Mouse (Mus musculus): ENCODE data around the gene Irf2bp1. TPM values are rescaled to one million over a fixed set of nuclear protein-coding genes. Genes with fewer than 3 reads are reported as not detected.

Gene Irf2bp1
- polyA plus RNA-seq, 1 experiment, result 28.5 TPM

DNA sequence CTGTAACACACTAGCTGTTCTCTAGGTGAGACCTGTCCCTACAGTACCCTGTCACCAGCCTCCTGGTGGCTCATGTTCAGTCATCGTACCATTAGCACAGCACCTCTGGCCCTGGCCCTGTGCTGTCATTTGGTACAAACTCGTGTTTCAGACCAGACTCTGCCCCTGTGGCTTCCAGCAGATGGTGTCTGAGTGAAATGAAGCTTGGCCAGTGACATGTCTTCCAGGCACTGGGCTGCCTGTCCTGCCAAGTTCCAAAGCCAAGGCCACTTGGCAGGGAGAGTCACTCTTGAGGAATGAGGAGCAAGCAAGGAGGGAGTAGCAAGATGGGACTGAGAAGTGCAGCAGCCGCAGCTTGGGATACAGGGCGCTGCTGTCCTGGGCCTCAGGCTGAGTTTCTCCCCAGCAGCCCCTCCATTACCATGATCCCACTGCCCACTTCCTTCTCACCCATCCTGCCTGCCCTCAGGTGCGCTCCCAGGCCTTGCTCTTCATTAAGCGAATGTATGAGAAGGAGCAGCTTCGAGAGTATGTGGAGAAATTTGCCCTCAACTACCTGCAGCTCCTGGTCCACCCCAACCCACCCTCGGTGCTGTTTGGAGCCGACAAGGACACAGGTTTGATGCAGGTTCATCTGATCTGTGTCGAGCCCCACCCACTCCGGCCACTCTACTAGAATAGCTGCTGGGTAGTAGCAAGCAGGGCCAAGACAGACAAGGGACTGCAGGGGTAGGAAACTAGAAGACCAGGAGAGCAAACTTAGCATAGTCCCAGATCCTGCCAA, 42.6 kb downstream of the Irf2bp1 start:
- TF ChIP-seq CTCF (IDR thresholded peaks at IDR 0.05; ENCODE audit: extremely low read depth, insufficient read depth, low read length), result no peak
- no peak for TF ChIP-seq POLR2A (IDR thresholded peaks at IDR 0.05; ENCODE audit: extremely low read depth, insufficient read depth, low read length)
- H3K4me1 ChIP-seq (ENCODE audit: control insufficient read depth, insufficient read depth, low read length), result peaks cover 11% of the 10 kb centered on the region
- no peak overlapping the region for H3K27ac ChIP-seq (ENCODE audit: insufficient read depth, low read length)
- no peak overlapping the region for H3K4me3 ChIP-seq (ENCODE audit: insufficient read depth, low read length)

DNA sequence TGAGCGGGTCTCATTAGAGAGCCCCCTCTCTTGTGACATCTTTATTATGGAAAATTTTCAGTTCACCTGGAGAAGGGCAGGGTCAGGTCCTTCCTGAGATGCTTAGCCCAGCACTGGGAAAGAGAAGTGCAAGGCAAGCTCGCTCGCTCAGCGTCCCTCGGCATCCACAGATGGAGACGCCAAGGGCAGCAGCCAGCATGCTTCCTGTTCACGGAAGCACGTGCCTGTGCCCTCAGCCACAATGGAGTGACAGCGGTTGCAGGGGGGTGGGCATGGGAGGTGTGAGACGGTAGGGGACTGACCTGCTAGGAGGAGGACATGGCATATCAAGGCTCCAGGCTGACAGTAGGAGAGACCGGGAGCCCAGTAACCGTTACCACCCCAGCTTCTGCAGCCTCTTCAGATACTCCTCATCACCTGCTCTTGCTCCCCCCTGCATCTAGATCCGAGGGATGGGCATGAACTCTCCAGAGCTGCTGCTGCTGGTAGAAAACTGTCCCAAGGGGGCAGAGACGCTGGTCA, 44.2 kb downstream of the Irf2bp1 start:
- Histone ChIP-seq H3K4me1 (ENCODE audit: control insufficient read depth, insufficient read depth, low read length) (peaks cover 19% of the 10 kb centered on the region), H3K4me3 (ENCODE audit: insufficient read depth, low read length) (no peak overlapping the region), H3K27ac (ENCODE audit: insufficient read depth, low read length) (no peak overlapping the region)
- TF ChIP-seq POLR2A (IDR thresholded peaks at IDR 0.05; ENCODE audit: extremely low read depth, insufficient read depth, low read length) (no peak), CTCF (IDR thresholded peaks at IDR 0.05; ENCODE audit: extremely low read depth, insufficient read depth, low read length) (no peak)

DNA sequence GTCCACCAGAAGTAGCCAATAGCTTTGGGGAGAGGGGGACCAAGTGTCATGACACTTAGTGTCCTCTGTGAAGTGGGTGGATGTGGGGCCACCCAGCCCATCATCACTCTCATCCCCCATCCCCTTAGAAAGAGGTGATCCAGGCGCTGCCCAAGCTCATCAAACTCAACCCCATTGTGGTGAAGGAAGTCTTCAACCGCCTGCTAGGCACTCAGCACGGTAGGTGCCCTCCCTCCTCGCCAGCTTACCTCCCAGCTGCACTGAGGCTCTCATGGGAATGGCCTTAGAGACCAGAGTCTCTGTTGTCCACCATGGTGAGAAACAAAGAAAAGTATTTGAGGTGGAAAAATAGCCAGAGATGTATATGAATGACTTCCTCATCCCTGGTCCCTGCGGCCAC, 45.4 kb downstream of the Irf2bp1 start:
- Histone ChIP-seq H3K4me3 (ENCODE audit: insufficient read depth, low read length) (no peak overlapping the region), H3K27ac (ENCODE audit: insufficient read depth, low read length) (no peak overlapping the region), H3K4me1 (ENCODE audit: control insufficient read depth, insufficient read depth, low read length) (peaks cover 19% of the 10 kb centered on the region)
- TF ChIP-seq CTCF (IDR thresholded peaks at IDR 0.05; ENCODE audit: extremely low read depth, insufficient read depth, low read length), result no peak
- no peak for TF ChIP-seq POLR2A (IDR thresholded peaks at IDR 0.05; ENCODE audit: extremely low read depth, insufficient read depth, low read length)

DNA sequence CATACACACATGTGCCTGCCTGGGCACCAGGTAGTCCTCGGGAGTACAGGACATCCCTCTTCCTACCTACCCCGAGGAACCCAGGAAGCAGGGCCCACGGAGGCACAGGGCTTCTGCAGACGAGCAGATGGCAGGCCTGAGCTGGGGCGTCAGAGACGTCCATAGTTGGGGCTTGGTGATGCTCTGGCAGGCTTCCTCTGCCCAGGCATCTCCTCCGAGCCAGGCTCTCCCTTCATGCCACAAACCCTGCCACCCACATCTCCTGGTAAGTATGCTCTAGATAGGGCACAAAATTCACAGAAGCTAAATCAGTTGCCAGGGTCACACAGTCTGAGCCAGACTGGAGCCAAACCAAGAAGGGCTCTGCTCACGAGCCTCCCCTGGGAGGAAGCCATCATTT, 46.3 kb downstream of the Irf2bp1 start:
- Histone ChIP-seq H3K4me3 (ENCODE audit: insufficient read depth, low read length) (no peak overlapping the region), H3K4me1 (ENCODE audit: control insufficient read depth, insufficient read depth, low read length) (peaks cover 19% of the 10 kb centered on the region), H3K27ac (ENCODE audit: insufficient read depth, low read length) (peak overlapping the region; percentile 74)
- TF ChIP-seq POLR2A (IDR thresholded peaks at IDR 0.05; ENCODE audit: extremely low read depth, insufficient read depth, low read length) (no peak), CTCF (IDR thresholded peaks at IDR 0.05; ENCODE audit: extremely low read depth, insufficient read depth, low read length) (no peak)

DNA sequence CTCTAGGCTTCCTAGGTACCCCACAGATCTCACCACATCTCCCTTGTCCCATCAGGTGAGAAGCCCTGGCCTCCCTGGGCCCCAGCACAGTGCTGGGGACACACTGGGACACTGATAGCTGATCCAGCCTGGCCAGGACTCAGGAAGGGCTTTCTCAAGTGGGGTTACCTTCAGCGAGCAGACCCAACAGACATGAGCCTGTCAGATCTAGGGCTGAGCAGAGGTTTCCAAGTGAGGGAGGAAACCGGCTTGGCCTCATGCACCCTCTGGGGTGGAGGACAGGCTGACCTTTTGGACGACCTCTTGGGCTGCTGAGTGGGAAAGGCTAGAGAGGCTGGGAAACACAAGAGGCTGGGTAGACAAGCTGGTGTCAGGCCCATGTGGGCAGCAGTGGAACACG, 47.3 kb downstream of the Irf2bp1 start:
- no peak overlapping the region for H3K4me3 ChIP-seq (ENCODE audit: insufficient read depth, low read length)
- H3K27ac ChIP-seq (ENCODE audit: insufficient read depth, low read length), result no peak overlapping the region

DNA sequence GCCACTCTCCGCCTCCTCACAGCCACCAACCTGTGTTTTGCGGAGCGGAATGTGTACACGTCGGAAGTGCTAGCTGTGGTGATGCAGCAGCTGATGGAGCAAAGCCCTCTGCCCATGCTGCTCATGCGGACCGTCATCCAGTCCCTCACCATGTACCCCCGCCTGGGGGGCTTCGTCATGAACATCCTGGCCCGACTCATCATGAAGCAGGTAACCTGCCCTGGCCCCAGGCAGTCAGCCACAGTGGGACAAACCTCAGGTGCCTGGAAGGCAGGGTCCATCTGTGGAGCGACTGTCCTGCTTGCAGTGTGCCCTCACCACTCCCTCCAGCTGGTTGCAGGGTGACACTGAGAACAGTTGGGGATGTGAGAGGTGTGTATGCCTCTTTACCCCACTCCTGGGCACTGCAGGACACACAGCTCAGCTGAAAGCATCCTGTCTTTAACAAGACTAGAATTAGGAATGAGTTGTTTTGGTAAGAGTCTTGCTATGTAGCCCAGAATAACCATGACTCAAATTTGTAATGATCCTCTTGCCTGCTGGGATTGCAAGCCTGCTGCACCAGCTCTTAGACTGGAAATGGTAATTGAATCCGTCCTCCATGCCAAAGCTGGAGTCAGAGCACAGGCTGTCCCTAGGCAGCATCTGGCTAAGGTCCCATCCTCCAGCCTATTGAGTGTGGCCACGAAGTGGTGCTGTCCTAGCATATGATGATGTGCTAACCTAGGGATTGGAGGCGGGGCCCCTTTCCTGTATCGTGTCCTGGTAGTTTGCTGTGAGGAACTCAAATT, 48.7 kb downstream of the Irf2bp1 start:
- TF ChIP-seq CTCF (IDR thresholded peaks at IDR 0.05; ENCODE audit: extremely low read depth, insufficient read depth, low read length) (no peak), POLR2A (IDR thresholded peaks at IDR 0.05; ENCODE audit: extremely low read depth, insufficient read depth, low read length) (peak; percentile 23; the same call in 1 of the 2 replicates)
- Histone ChIP-seq H3K27ac (ENCODE audit: insufficient read depth, low read length) (peak overlapping the region; percentile 36), H3K4me3 (ENCODE audit: insufficient read depth, low read length) (no peak overlapping the region), H3K4me1 (ENCODE audit: control insufficient read depth, insufficient read depth, low read length) (peaks cover 19% of the 10 kb centered on the region)

More for the DNA sequence above, 47.3 kb downstream of the Irf2bp1 start:
- no peak for TF ChIP-seq CTCF (IDR thresholded peaks at IDR 0.05; ENCODE audit: extremely low read depth, insufficient read depth, low read length)
- no peak for TF ChIP-seq POLR2A (IDR thresholded peaks at IDR 0.05; ENCODE audit: extremely low read depth, insufficient read depth, low read length)
- peaks cover 19% of the 10 kb centered on the region for H3K4me1 ChIP-seq (ENCODE audit: control insufficient read depth, insufficient read depth, low read length)

DNA sequence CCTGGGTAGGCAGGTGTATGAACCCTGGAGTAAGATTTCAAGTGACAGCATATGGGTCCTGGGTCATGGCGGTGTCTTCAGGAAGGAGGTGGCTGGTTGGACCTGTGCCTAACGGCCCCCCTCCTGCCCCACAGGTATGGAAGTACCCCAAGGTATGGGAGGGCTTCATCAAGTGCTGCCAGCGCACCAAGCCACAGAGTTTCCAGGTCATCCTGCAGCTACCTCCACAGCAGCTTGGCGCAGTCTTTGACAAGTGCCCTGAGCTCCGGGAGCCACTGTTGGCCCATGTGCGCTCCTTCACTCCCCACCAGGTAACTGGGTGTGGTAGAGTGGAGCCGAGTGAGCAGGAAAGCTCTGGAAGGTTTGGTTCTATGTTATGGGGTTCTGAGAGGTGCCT, 49.3 kb downstream of the Irf2bp1 start:
- TF ChIP-seq POLR2A (IDR thresholded peaks at IDR 0.05; ENCODE audit: extremely low read depth, insufficient read depth, low read length) (no peak), CTCF (IDR thresholded peaks at IDR 0.05; ENCODE audit: extremely low read depth, insufficient read depth, low read length) (no peak)
- no peak overlapping the region for H3K4me3 ChIP-seq (ENCODE audit: insufficient read depth, low read length)
- H3K27ac ChIP-seq (ENCODE audit: insufficient read depth, low read length), result peak overlapping the region; percentile 5; the same call in 1 of the 2 replicates
- H3K4me1 ChIP-seq (ENCODE audit: control insufficient read depth, insufficient read depth, low read length), result peaks cover 19% of the 10 kb centered on the region

DNA sequence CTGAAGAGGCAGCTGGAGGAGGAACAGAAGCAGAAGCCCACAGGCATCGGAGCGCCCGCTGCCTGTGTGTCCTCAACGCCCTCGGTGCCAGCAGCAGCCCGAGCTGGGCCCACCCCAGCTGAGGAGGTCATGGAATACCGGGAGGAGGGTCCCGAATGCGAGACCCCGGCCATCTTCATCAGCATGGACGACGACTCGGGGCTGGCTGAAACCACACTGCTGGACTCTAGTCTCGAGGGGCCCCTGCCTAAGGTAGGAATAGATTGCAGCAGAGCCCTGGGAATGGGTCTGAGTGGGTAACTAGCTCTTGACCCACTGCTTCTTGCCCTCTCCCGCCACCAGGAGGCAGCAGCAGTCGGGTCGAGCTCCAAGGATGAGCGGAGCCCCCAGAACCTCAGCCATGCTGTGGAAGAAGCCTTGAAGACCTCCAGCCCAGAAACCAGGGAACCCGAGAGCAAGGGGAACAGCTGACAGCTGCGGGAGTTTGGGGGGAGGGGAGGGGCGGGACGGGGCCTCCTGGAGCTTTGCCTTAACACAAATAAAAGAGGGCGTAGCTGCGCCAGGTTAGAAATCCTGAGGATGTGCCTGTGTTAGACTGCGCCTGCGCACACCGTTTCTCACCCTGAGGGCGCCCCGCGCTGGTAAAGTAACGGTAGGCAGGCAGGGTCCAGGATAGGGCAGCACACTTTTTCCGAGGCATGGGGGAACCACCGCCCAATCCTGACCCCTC, 50.4 kb downstream of the Irf2bp1 start, which contains the start of gene Rsph6a:
TSS of gene Rsph6a (plus strand) at position 644 of the 730 bp plus-strand sequence.
- Histone ChIP-seq H3K27ac (ENCODE audit: insufficient read depth, low read length) (no peak within 1 kb of the TSS), H3K4me3 (ENCODE audit: insufficient read depth, low read length) (no peak within 1 kb of the TSS), H3K4me1 (ENCODE audit: control insufficient read depth, insufficient read depth, low read length) (peaks cover 19% of the 10 kb centered on the region)
- TF ChIP-seq CTCF (IDR thresholded peaks at IDR 0.05; ENCODE audit: extremely low read depth, insufficient read depth, low read length), result peak; percentile 45
- TF ChIP-seq POLR2A (IDR thresholded peaks at IDR 0.05; ENCODE audit: extremely low read depth, insufficient read depth, low read length), result no peak

DNA sequence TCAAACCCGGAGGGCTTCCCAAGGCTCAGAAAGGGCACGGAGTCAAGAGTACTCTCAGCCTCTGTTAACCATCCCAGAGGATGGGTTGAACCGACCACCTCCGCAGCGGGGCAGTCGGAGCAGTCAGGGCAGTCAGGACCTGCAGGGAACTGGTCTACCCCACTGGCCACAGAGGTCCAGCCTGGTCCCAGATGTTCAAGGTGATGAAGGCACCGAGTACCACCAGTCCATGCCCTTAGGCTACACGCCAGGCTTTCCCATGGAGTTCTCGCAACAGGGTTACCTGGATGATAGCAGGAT, 50.9 kb downstream of the Irf2bp1 start:
- H3K4me1 ChIP-seq (ENCODE audit: control insufficient read depth, insufficient read depth, low read length), result peaks cover 19% of the 10 kb centered on the region
- TF ChIP-seq POLR2A (IDR thresholded peaks at IDR 0.05; ENCODE audit: extremely low read depth, insufficient read depth, low read length) (no peak), CTCF (IDR thresholded peaks at IDR 0.05; ENCODE audit: extremely low read depth, insufficient read depth, low read length) (no peak)
- H3K27ac ChIP-seq (ENCODE audit: insufficient read depth, low read length), result no peak overlapping the region
- no peak overlapping the region for H3K4me3 ChIP-seq (ENCODE audit: insufficient read depth, low read length)
